Mouse (Mus musculus) limb, embryonic 12.5 days (tissue): ENCODE results near the gene Elmod2. TPM values are rescaled to one million over a fixed set of nuclear protein-coding genes. Genes with fewer than 3 reads are reported as not detected.
A peak's percentile ranks its signal among the peaks of the same experiment; 100 is the strongest.

Experiments
- ATAC-seq: fragments of 200-750 bp; cut with Nextera tagmentation; 2 replicates; pipeline ENCODE4 v1.8.0; 2017; ENCODE audit warnings: low read depth, moderate TSS enrichment; ENCODE audit not compliant: insufficient number of reproducible peaks, insufficient read depth, low FRiP score, low TSS enrichment
- H3K27ac ChIP-seq: fragments of 300-500 bp; sonication (generic); 2 replicates; pipeline ENCODE4 v1.5.1; 2016; ENCODE audit warnings: mild to moderate bottlenecking, moderate library complexity
- H3K27me3 ChIP-seq: fragments of 300-500 bp; sonication (generic); 2 replicates; pipeline ENCODE4 v1.6.1; 2016; ENCODE audit warnings: mild to moderate bottlenecking, moderate library complexity
- H3K36me3 ChIP-seq: fragments of 300-500 bp; sonication (generic); 2 replicates; pipeline ENCODE4 v1.6.1; 2016; ENCODE audit warnings: mild to moderate bottlenecking, moderate library complexity
- H3K4me1 ChIP-seq: fragments of 300-500 bp; sonication (generic); replicated peaks from 2 replicates; pipeline ENCODE4 v1.6.1; 2016
- H3K4me2 ChIP-seq: fragments of 300-500 bp; sonication (generic); 2 replicates; pipeline ENCODE4 v1.6.1; 2016; ENCODE audit warnings: mild to moderate bottlenecking, moderate library complexity
- H3K4me3 ChIP-seq: fragments of 300-500 bp; sonication (generic); replicated peaks from 2 replicates; pipeline ENCODE4 v1.5.1; 2016; ENCODE audit warnings: mild to moderate bottlenecking
- H3K9ac ChIP-seq: fragments of 300-500 bp; sonication (generic); replicated peaks from 2 replicates; pipeline ENCODE4 v1.6.1; 2016; ENCODE audit warnings: mild to moderate bottlenecking, moderate library complexity
- H3K9me3 ChIP-seq: fragments of 300-500 bp; sonication (generic); 2 replicates; pipeline ENCODE4 v1.6.1; 2016; ENCODE audit warnings: mild to moderate bottlenecking, moderate library complexity
- WGBS: fragments of 180-500 bp; shearing (Covaris S2); methylation state at CpG from one replicate; pipeline ENCODE4 v1.1.7; 2016; 5-methylcytosine and 5-hydroxymethylcytosine counted together
- polyA plus RNA-seq: library from polyadenylated mRNA; unstranded; fragments of >200 nt; fragmentation: Nextera tagmentation; extraction: Ambion mirVana; gene quantifications from 2 replicates; pipeline ENCODE4 v1.2.1, GENCODE M21; 2016

Gene Elmod2
- polyA plus RNA-seq, 1 experiment from 2014 or later: 25.3 TPM

GRCm38 (mm10) chr8:83278431-83278830 lies 53.9 kb downstream of the Elmod2 start:
- Histone ChIP-seq H3K36me3 (no peaks in the 10 kb centered on the region), H3K4me3 (no peak overlapping the region), H3K27me3 (no peaks in the 10 kb centered on the region), H3K9me3 (no peaks in the 10 kb centered on the region), H3K4me1 (peaks cover 8% of the 10 kb centered on the region), H3K27ac (no peak overlapping the region), H3K4me2 (no peak overlapping the region), H3K9ac (no peak overlapping the region)
- 87% methylated on average over 6 of the region's 6 CpGs for WGBS
- no peak for ATAC-seq

GRCm38 (mm10) chr8:83274470-83274869 lies 57.8 kb downstream of the Elmod2 start:
- no peak overlapping the region for H3K4me3 ChIP-seq
- H3K9me3 ChIP-seq: no peaks in the 10 kb centered on the region
- peak; percentile 85 for ATAC-seq
- peaks cover 8% of the 10 kb centered on the region for H3K4me1 ChIP-seq
- H3K27ac ChIP-seq: 0 out of 2 replicates have a peak overlapping the region, but pooled peaks have one; percentile 41
- H3K9ac ChIP-seq: no peak overlapping the region
- 0 out of 2 replicates have a peak overlapping the region, but pooled peaks have one; percentile 8 for H3K4me2 ChIP-seq
- 48% methylated on average over 11 of the region's 11 CpGs for WGBS
- peaks cover 5% of the 10 kb centered on the region; the same call in 1 of the 2 replicates for H3K36me3 ChIP-seq
- no peaks in the 10 kb centered on the region for H3K27me3 ChIP-seq

DNA sequence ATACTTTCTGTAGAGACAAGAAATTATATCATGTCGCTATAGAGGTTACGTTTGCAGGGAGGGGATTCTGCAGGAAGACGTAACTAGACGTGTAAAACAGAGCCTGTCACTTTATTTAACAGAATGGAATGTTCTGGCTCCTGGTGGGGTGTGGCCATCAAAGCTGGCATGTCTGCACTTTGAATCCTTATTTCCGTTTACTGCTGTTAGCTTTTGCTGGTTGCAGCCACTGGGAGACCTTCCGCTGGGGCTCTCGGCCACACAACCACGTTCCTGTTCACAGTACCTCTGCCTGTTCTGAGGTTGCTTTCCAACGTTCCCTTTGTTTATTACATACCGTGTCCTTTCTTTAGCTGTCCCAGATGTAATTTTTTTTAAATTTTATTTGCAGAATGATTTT lies 59.8 kb downstream of the Elmod2 start:
- no peak overlapping the region for H3K4me2 ChIP-seq
- 74% methylated on average over 10 of the region's 10 CpGs for WGBS
- no peak overlapping the region for H3K27ac ChIP-seq
- H3K36me3 ChIP-seq: peaks cover 5% of the 10 kb centered on the region; the same call in 1 of the 2 replicates
- ATAC-seq: no peak
- no peaks in the 10 kb centered on the region for H3K27me3 ChIP-seq
- peaks cover 8% of the 10 kb centered on the region for H3K4me1 ChIP-seq
- no peak overlapping the region for H3K9ac ChIP-seq
- no peak overlapping the region for H3K4me3 ChIP-seq
- no peaks in the 10 kb centered on the region for H3K9me3 ChIP-seq

DNA sequence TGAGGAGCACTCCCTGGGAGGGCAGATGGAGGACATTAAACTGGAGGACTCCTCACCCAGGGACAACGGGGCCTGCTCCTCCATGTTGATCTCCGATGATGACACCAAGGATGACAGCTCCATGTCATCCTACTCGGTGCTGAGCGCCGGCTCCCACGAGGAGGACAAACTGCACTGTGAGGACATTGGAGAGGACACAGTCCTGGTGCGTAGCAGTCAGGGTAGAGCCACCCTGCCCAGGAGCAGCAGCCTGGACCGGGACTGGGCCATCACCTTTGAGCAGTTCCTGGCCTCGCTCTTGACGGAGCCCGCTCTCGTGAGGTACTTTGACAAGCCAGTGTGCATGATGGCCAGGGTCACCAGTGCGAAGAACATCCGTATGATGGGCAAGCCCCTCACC lies 61.1 kb downstream of the Elmod2 start:
- 95% methylated on average over 14 of the region's 14 CpGs for WGBS
- no peak for ATAC-seq
- Histone ChIP-seq H3K27me3 (no peaks in the 10 kb centered on the region), H3K9me3 (no peaks in the 10 kb centered on the region), H3K4me2 (no peak overlapping the region), H3K36me3 (peaks cover 6% of the 10 kb centered on the region; the same call in 1 of the 2 replicates), H3K27ac (no peak overlapping the region), H3K9ac (no peak overlapping the region), H3K4me3 (no peak overlapping the region), H3K4me1 (peaks cover 8% of the 10 kb centered on the region)

Other genes starting within 250 kb of the Elmod2 start
- 1.7 and 2.0 TPM in 2 replicates for gene Tbc1d9, start 167.1 kb downstream of the Elmod2 start, polyA plus RNA-seq
- gene Gm10645, start 166.3 kb downstream of the Elmod2 start, polyA plus RNA-seq: 1.6 TPM in 2 replicates
- not detected in 2 replicates for gene Ucp1, start 42.1 kb downstream of the Elmod2 start, polyA plus RNA-seq
- not detected in 2 replicates for gene Mgat4d, start 16.0 kb upstream of the Elmod2 start, polyA plus RNA-seq
- gene Clgn, start 57.4 kb upstream of the Elmod2 start, polyA plus RNA-seq: 3.1 and 3.8 TPM in 2 replicates
- 109 and 127 TPM in 2 replicates for gene Scoc, start 125.9 kb upstream of the Elmod2 start, polyA plus RNA-seq
- gene Olfr370, start 203.3 kb upstream of the Elmod2 start, polyA plus RNA-seq: not detected in 2 replicates
- 302 and 305 TPM in 2 replicates for gene Ndufb7, start 234.2 kb upstream of the Elmod2 start, polyA plus RNA-seq